Mouse (Mus musculus): Measurements from ENCODE around the gene Ube2t. TPM values are rescaled to one million over a fixed set of nuclear protein-coding genes. Genes with fewer than 3 reads are reported as not detected.

Gene Ube2t
- polyA plus RNA-seq (2017; shearing (Covaris generic)) = 6.9 TPM

GRCm38 (mm10) chr1:134962053-134962803 lies at the start of gene Ube2t:
TSS of gene Ube2t (plus strand) at chr1:134962565.

DNA sequence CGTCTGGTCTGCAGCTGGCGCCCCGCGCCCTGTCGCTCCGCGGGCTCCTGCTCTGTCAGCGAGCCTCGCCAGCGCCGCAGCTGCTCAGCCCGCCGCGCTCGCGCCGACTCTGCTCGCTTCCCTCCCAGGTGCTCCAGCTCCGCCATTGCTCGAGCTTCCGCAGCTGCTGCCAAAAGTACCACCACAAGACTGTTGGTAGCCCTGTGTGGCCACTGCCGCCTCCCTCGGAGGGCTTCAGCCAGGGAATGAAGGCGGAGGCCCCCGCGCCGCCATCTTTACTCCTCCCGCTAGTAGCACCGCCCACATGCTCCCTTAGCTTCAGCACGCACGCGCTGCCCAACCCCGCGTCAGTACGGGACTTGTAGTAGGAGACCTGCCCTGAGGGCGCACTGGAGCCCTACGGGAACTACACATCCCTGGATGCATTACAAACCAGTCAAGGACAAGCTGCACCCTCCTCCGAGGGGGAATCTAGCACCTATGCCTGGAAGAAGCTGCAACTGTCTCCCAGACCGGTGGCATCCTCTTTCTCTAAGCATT lies 6.7 kb upstream of the Ube2t start, which contains the start of gene Ppp1r12b:
Gene Ppp1r12b (minus strand): TSS at position 306 of the 540 bp plus-strand sequence.

Other genes starting within 250 kb of the Ube2t start
- gene Ppp1r12b, start 6.6 kb upstream of the Ube2t start, polyA plus RNA-seq (2017; shearing (Covaris generic)) = 12.0 TPM
- gene Lgr6, start 142.7 kb downstream of the Ube2t start, polyA plus RNA-seq (2017; shearing (Covaris generic)) = 0.05 TPM
- 72.5 TPM for gene Ptpn7, start 170.1 kb downstream of the Ube2t start, polyA plus RNA-seq (2017; shearing (Covaris generic))
- gene Arl8a, start 184.3 kb downstream of the Ube2t start, polyA plus RNA-seq (2017; shearing (Covaris generic)) = 71.9 TPM
- not detected for gene Gpr37l1, start 205.1 kb downstream of the Ube2t start, polyA plus RNA-seq (2017; shearing (Covaris generic))

Measured in effector memory CD4-positive, alpha-beta T cell, adult 5 months (primary cell).